Mouse (Mus musculus): ENCODE results near the gene Ldah. TPM values are rescaled to one million over a fixed set of nuclear protein-coding genes. Genes with fewer than 3 reads are reported as not detected.

Ldah gene
- polyA plus RNA-seq, 1 experiment from 2014 or later: 49.7 TPM

GRCm38 (mm10) chr12:8242181-8242580 lies 34.3 kb downstream of the Ldah start:
- Histone ChIP-seq H3K36me3 (ENCODE audit: control insufficient read depth, insufficient read depth, low read length) (peaks cover 10% of the 10 kb centered on the region; the same call in 1 of the 2 replicates), H3K4me1 (ENCODE audit: control insufficient read depth in 2 of 2, insufficient read depth in 2 of 2, low read length in 2 of 2) (peaks cover 7 to 14% of the 10 kb centered on the region in 2 experiments), H3K9me3 (ENCODE audit: control insufficient read depth, low read length) (no peaks in the 10 kb centered on the region), H3K27ac (replicated peaks in 1 of 2; ENCODE audit: control insufficient read depth in 1 of 2, insufficient read depth in 1 of 2, low read depth in 2 of 2, low read length in 2 of 2) (no peak overlapping the region), H3K4me3 (ENCODE audit: control insufficient read depth in 1 of 2, insufficient read depth in 1 of 2, low read depth in 1 of 2, low read length in 2 of 2) (no peak overlapping the region), H3K4me2 (ENCODE audit: low read length) (no peak overlapping the region), H3K27me3 (ENCODE audit: control insufficient read depth, insufficient read depth, low read length) (no peaks in the 10 kb centered on the region), H3K9ac (ENCODE audit: low read length) (no peak overlapping the region)
- whole genome bisulfite sequencing: 72% methylated on average over 3 of the region's 3 CpGs
- no peak for ATAC-seq (ENCODE audit: insufficient number of reproducible peaks, insufficient read depth, low FRiP score, low read depth)

GRCm38 (mm10) chr12:8244746-8245145 lies 36.8 kb downstream of the Ldah start:
- H3K4me3 ChIP-seq (ENCODE audit: control insufficient read depth in 1 of 2, insufficient read depth in 1 of 2, low read depth in 1 of 2, low read length in 2 of 2): no peak overlapping the region
- H3K9me3 ChIP-seq (ENCODE audit: control insufficient read depth, low read length): no peaks in the 10 kb centered on the region
- H3K27ac ChIP-seq (replicated peaks in 1 of 2; ENCODE audit: control insufficient read depth in 1 of 2, insufficient read depth in 1 of 2, low read depth in 2 of 2, low read length in 2 of 2): no peak overlapping the region
- no peak overlapping the region for H3K9ac ChIP-seq (ENCODE audit: low read length)
- 41% methylated on average over 4 of the region's 4 CpGs for WGBS
- ATAC-seq (ENCODE audit: insufficient number of reproducible peaks, insufficient read depth, low FRiP score, low read depth): no peak
- H3K36me3 ChIP-seq (ENCODE audit: control insufficient read depth, insufficient read depth, low read length): peaks cover 5% of the 10 kb centered on the region; the same call in 1 of the 2 replicates
- H3K27me3 ChIP-seq (ENCODE audit: control insufficient read depth, insufficient read depth, low read length): no peaks in the 10 kb centered on the region
- H3K4me1 ChIP-seq (ENCODE audit: control insufficient read depth in 2 of 2, insufficient read depth in 2 of 2, low read length in 2 of 2): peaks cover 7 to 14% of the 10 kb centered on the region in 2 experiments
- H3K4me2 ChIP-seq (ENCODE audit: low read length): no peak overlapping the region

- WGBS: 73% methylated on average over 2 of the region's 2 CpGs
- Histone ChIP-seq H3K4me1 (ENCODE audit: control insufficient read depth in 2 of 2, insufficient read depth in 2 of 2, low read length in 2 of 2) (peaks cover 2 to 4% of the 10 kb centered on the region in 2 experiments; a peak in 1 of 4 replicates), H3K27me3 (ENCODE audit: control insufficient read depth, insufficient read depth, low read length) (no peaks in the 10 kb centered on the region), H3K9ac (ENCODE audit: low read length) (no peak overlapping the region), H3K4me2 (ENCODE audit: low read length) (no peak overlapping the region), H3K9me3 (ENCODE audit: control insufficient read depth, low read length) (no peaks in the 10 kb centered on the region), H3K4me3 (ENCODE audit: control insufficient read depth in 1 of 2, insufficient read depth in 1 of 2, low read depth in 1 of 2, low read length in 2 of 2) (no peak overlapping the region), H3K27ac (replicated peaks in 1 of 2; ENCODE audit: control insufficient read depth in 1 of 2, insufficient read depth in 1 of 2, low read depth in 2 of 2, low read length in 2 of 2) (no peak overlapping the region), H3K36me3 (ENCODE audit: control insufficient read depth, insufficient read depth, low read length) (no peaks in the 10 kb centered on the region)
- no peak for ATAC-seq (ENCODE audit: insufficient number of reproducible peaks, insufficient read depth, low FRiP score, low read depth)
These were observed 52.4 kb downstream of the Ldah start for GRCm38 (mm10) chr12:8260297-8260696.

GRCm38 (mm10) chr12:8266311-8266710 lies 58.4 kb downstream of the Ldah start:
- Histone ChIP-seq H3K4me2 (ENCODE audit: low read length) (no peak overlapping the region), H3K9ac (ENCODE audit: low read length) (no peak overlapping the region), H3K27ac (replicated peaks in 1 of 2; ENCODE audit: control insufficient read depth in 1 of 2, insufficient read depth in 1 of 2, low read depth in 2 of 2, low read length in 2 of 2) (no peak overlapping the region), H3K4me1 (ENCODE audit: control insufficient read depth in 2 of 2, insufficient read depth in 2 of 2, low read length in 2 of 2) (peaks cover 2 to 13% of the 10 kb centered on the region in 2 experiments; a peak in 1 of 4 replicates), H3K4me3 (ENCODE audit: control insufficient read depth in 1 of 2, insufficient read depth in 1 of 2, low read depth in 1 of 2, low read length in 2 of 2) (no peak overlapping the region), H3K9me3 (ENCODE audit: control insufficient read depth, low read length) (no peaks in the 10 kb centered on the region), H3K27me3 (ENCODE audit: control insufficient read depth, insufficient read depth, low read length) (no peaks in the 10 kb centered on the region), H3K36me3 (ENCODE audit: control insufficient read depth, insufficient read depth, low read length) (no peaks in the 10 kb centered on the region)
- no peak for ATAC-seq (ENCODE audit: insufficient number of reproducible peaks, insufficient read depth, low FRiP score, low read depth)
- WGBS: 53% methylated on average over 7 of the region's 7 CpGs

GRCm38 (mm10) chr12:8269627-8270026 lies 61.7 kb downstream of the Ldah start:
- Histone ChIP-seq H3K4me2 (ENCODE audit: low read length) (no peak overlapping the region), H3K4me3 (ENCODE audit: control insufficient read depth in 1 of 2, insufficient read depth in 1 of 2, low read depth in 1 of 2, low read length in 2 of 2) (no peak overlapping the region), H3K4me1 (ENCODE audit: control insufficient read depth in 2 of 2, insufficient read depth in 2 of 2, low read length in 2 of 2) (peaks cover 7 to 17% of the 10 kb centered on the region in 2 experiments), H3K9me3 (ENCODE audit: control insufficient read depth, low read length) (no peaks in the 10 kb centered on the region), H3K27me3 (ENCODE audit: control insufficient read depth, insufficient read depth, low read length) (no peaks in the 10 kb centered on the region), H3K27ac (replicated peaks in 1 of 2; ENCODE audit: control insufficient read depth in 1 of 2, insufficient read depth in 1 of 2, low read depth in 2 of 2, low read length in 2 of 2) (no peak overlapping the region), H3K36me3 (ENCODE audit: control insufficient read depth, insufficient read depth, low read length) (no peaks in the 10 kb centered on the region), H3K9ac (ENCODE audit: low read length) (no peak overlapping the region)
- WGBS: 93% methylated on average over 11 of the region's 11 CpGs
- no peak for ATAC-seq (ENCODE audit: insufficient number of reproducible peaks, insufficient read depth, low FRiP score, low read depth)

- Histone ChIP-seq H3K9me3 (ENCODE audit: control insufficient read depth, low read length) (no peaks in the 10 kb centered on the region), H3K4me2 (ENCODE audit: low read length) (no peak overlapping the region), H3K4me1 (ENCODE audit: control insufficient read depth in 2 of 2, insufficient read depth in 2 of 2, low read length in 2 of 2) (peaks cover 7 to 9% of the 10 kb centered on the region in 2 experiments), H3K4me3 (ENCODE audit: control insufficient read depth in 1 of 2, insufficient read depth in 1 of 2, low read depth in 1 of 2, low read length in 2 of 2) (no peak overlapping the region), H3K9ac (ENCODE audit: low read length) (no peak overlapping the region), H3K36me3 (ENCODE audit: control insufficient read depth, insufficient read depth, low read length) (no peaks in the 10 kb centered on the region), H3K27ac (replicated peaks in 1 of 2; ENCODE audit: control insufficient read depth in 1 of 2, insufficient read depth in 1 of 2, low read depth in 2 of 2, low read length in 2 of 2) (no peak overlapping the region), H3K27me3 (ENCODE audit: control insufficient read depth, insufficient read depth, low read length) (no peaks in the 10 kb centered on the region)
- ATAC-seq (ENCODE audit: insufficient number of reproducible peaks, insufficient read depth, low FRiP score, low read depth): no peak
- WGBS: 61% methylated on average over 2 of the region's 2 CpGs
These were observed 63.5 kb downstream of the Ldah start for GRCm38 (mm10) chr12:8271405-8271804.

- peaks cover 12 to 13% of the 10 kb centered on the region in 2 experiments for H3K4me1 ChIP-seq (ENCODE audit: control insufficient read depth in 2 of 2, insufficient read depth in 2 of 2, low read length in 2 of 2)
- no peak overlapping the region for H3K27ac ChIP-seq (replicated peaks in 1 of 2; ENCODE audit: control insufficient read depth in 1 of 2, insufficient read depth in 1 of 2, low read depth in 2 of 2, low read length in 2 of 2)
- no peak for ATAC-seq (ENCODE audit: insufficient number of reproducible peaks, insufficient read depth, low FRiP score, low read depth)
- no peak overlapping the region for H3K4me3 ChIP-seq (ENCODE audit: control insufficient read depth in 1 of 2, insufficient read depth in 1 of 2, low read depth in 1 of 2, low read length in 2 of 2)
- H3K27me3 ChIP-seq (ENCODE audit: control insufficient read depth, insufficient read depth, low read length): no peaks in the 10 kb centered on the region
- H3K4me2 ChIP-seq (ENCODE audit: low read length): no peak overlapping the region
- 62% methylated on average over 6 of the region's 6 CpGs for WGBS
- H3K9me3 ChIP-seq (ENCODE audit: control insufficient read depth, low read length): no peaks in the 10 kb centered on the region
- no peak overlapping the region for H3K9ac ChIP-seq (ENCODE audit: low read length)
- H3K36me3 ChIP-seq (ENCODE audit: control insufficient read depth, insufficient read depth, low read length): no peaks in the 10 kb centered on the region
These were observed 65.7 kb downstream of the Ldah start for GRCm38 (mm10) chr12:8273471-8274171.

GRCm38 (mm10) chr12:8275424-8275823 lies 67.5 kb downstream of the Ldah start:
- Histone ChIP-seq H3K4me2 (ENCODE audit: low read length) (no peak overlapping the region), H3K4me3 (ENCODE audit: control insufficient read depth in 1 of 2, insufficient read depth in 1 of 2, low read depth in 1 of 2, low read length in 2 of 2) (no peak overlapping the region), H3K9ac (ENCODE audit: low read length) (no peak overlapping the region), H3K36me3 (ENCODE audit: control insufficient read depth, insufficient read depth, low read length) (no peaks in the 10 kb centered on the region), H3K9me3 (ENCODE audit: control insufficient read depth, low read length) (no peaks in the 10 kb centered on the region), H3K4me1 (ENCODE audit: control insufficient read depth in 2 of 2, insufficient read depth in 2 of 2, low read length in 2 of 2) (peaks cover 15 to 21% of the 10 kb centered on the region in 2 experiments), H3K27ac (replicated peaks in 1 of 2; ENCODE audit: control insufficient read depth in 1 of 2, insufficient read depth in 1 of 2, low read depth in 2 of 2, low read length in 2 of 2) (no peak overlapping the region), H3K27me3 (ENCODE audit: control insufficient read depth, insufficient read depth, low read length) (no peaks in the 10 kb centered on the region)
- no peak for ATAC-seq (ENCODE audit: insufficient number of reproducible peaks, insufficient read depth, low FRiP score, low read depth)
- 89% methylated on average over 4 of the region's 4 CpGs for WGBS
